Mouse (Mus musculus): ENCODE results near the gene Slc15a5.

- no peak for TF ChIP-seq POLR2A (IDR thresholded peaks at IDR 0.05; ENCODE audit: extremely low read depth, insufficient read depth, low read length)
- 0 out of 2 replicates have a peak, but pooled peaks have one; percentile 1 for TF ChIP-seq CTCF (IDR thresholded peaks at IDR 0.05; ENCODE audit: extremely low read depth, insufficient read depth, low read length)
Measured at GRCm38 (mm10) chr6:138037587-138037986, 42.1 kb downstream of the Slc15a5 start.
